Mouse (Mus musculus) v-Abl transformed pro-B cells (cell line): ENCODE results near the gene Dll4.

Experiments
- in situ Hi-C, 2 experiments: fragments of 400-800 bp; cut with MboI; formaldehyde crosslinking; loops; one replicate each; pipeline ENCODE4 v1.15.1; 2025; ENCODE audit not compliant: unreplicated experiment in 2 of 2

Gene Dll4

GRCm38 (mm10) chr2:119330795-119331194 is 5.2 kb downstream of the Dll4 start:
- in situ Hi-C loops, result no loop called here

GRCm38 (mm10) chr2:119332177-119332661 is 6.6 kb downstream of the Dll4 start:
- in situ Hi-C loops, result no loop called here

GRCm38 (mm10) chr2:119334135-119334534 is 8.6 kb downstream of the Dll4 start:
- in situ Hi-C loops, result no loop called here

GRCm38 (mm10) chr2:119334964-119335525 is 9.5 kb downstream of the Dll4 start:
- in situ Hi-C loops, result loop anchor here (5.0 kb wide), 3 partner anchors 33 to 82 kb away; no protein-coding TSS in a partner anchor

GRCm38 (mm10) chr2:119335535-119335934 is 10.0 kb downstream of the Dll4 start:
- in situ Hi-C loops, result loop anchor here (5.0 kb wide), 3 partner anchors 33 to 82 kb away; no protein-coding TSS in a partner anchor

GRCm38 (mm10) chr2:119336002-119336401 is 10.4 kb downstream of the Dll4 start:
- in situ Hi-C loops, result loop anchor here (5.0 kb wide), 3 partner anchors 34 to 81 kb away; no protein-coding TSS in a partner anchor

- in situ Hi-C loops, result loop anchor here (5.0 kb wide), 3 partner anchors 34 to 81 kb away; no protein-coding TSS in a partner anchor
Observed at GRCm38 (mm10) chr2:119336470-119336869, 10.9 kb downstream of the Dll4 start.

- in situ Hi-C loops, result loop anchor here (5.0 kb wide), 3 partner anchors 35 to 80 kb away; no protein-coding TSS in a partner anchor
Observed at GRCm38 (mm10) chr2:119337425-119338265, 12.1 kb downstream of the Dll4 start.

- in situ Hi-C loops, result no loop called here
Observed at GRCm38 (mm10) chr2:119344537-119345138, 19.1 kb downstream of the Dll4 start.

- in situ Hi-C loops, result no loop called here
Observed at GRCm38 (mm10) chr2:119350555-119351486, 25.2 kb downstream of the Dll4 start, which contains the start of gene Chac1. Gene Chac1 (plus strand): TSS chr2:119351229.

GRCm38 (mm10) chr2:119353707-119354106 is 28.1 kb downstream of the Dll4 start:
- in situ Hi-C loops, result no loop called here

- in situ Hi-C loops, result no loop called here
Observed at GRCm38 (mm10) chr2:119355089-119355488, 29.5 kb downstream of the Dll4 start.

- in situ Hi-C loops, result no loop called here
Observed at GRCm38 (mm10) chr2:119355651-119356050, 30.1 kb downstream of the Dll4 start.

GRCm38 (mm10) chr2:119356310-119356709 is 30.7 kb downstream of the Dll4 start:
- in situ Hi-C loops, result no loop called here

- in situ Hi-C loops, result no loop called here
Observed at GRCm38 (mm10) chr2:119356805-119357204, 31.2 kb downstream of the Dll4 start.

- in situ Hi-C loops, result no loop called here
Observed at GRCm38 (mm10) chr2:119358249-119358648, 32.7 kb downstream of the Dll4 start.

- in situ Hi-C loops, result no loop called here
Observed at GRCm38 (mm10) chr2:119359721-119360291, 34.2 kb downstream of the Dll4 start.

GRCm38 (mm10) chr2:119364969-119365368 is 39.4 kb downstream of the Dll4 start:
- in situ Hi-C loops, result no loop called here

- in situ Hi-C loops, result no loop called here
Observed at GRCm38 (mm10) chr2:119367346-119367745, 41.8 kb downstream of the Dll4 start.

GRCm38 (mm10) chr2:119370116-119370515 is 44.5 kb downstream of the Dll4 start:
- in situ Hi-C loops, result no loop called here
